In genomic region chr7:118532519-118533177, GRCm38 (mm10) we compare ENCODE assay signal across 8 mouse cellular contexts. TPM values are rescaled to one million over a fixed set of nuclear protein-coding genes. Genes with fewer than 3 reads are reported as not detected.
A peak's percentile ranks its signal among the peaks of the same experiment; 100 is the strongest.
DNase-seq lines count a peak whose midpoint lies in the region; ATAC-seq lines count a peak whose summit lies in the region.

No protein-coding gene starts in this region.

- no peaks in the 10 kb centered on the region for H3K9me3 ChIP-seq in embryonic facial prominence, embryonic 10.5 days
- H3K9me3 ChIP-seq in intestine, embryonic 16.5 days (ENCODE audit: control insufficient read depth, low read length) = no peaks in the 10 kb centered on the region

- peak overlapping the region; percentile 92 for H3K9ac ChIP-seq in intestine, embryonic 16.5 days (ENCODE audit: low read depth, low read length)

- H3K4me1 ChIP-seq in embryonic facial prominence, embryonic 10.5 days = peaks cover 12% of the 10 kb centered on the region; the same call in 1 of the 2 replicates
- H3K4me1 ChIP-seq in intestine, embryonic 16.5 days (ENCODE audit: control insufficient read depth, insufficient read depth, low read length) = no peaks in the 10 kb centered on the region

- H3K36me3 ChIP-seq in embryonic facial prominence, embryonic 10.5 days (replicated peaks) = peaks cover 18% of the 10 kb centered on the region
- H3K36me3 ChIP-seq in intestine, embryonic 16.5 days (ENCODE audit: control insufficient read depth, insufficient read depth, low read length) = no peaks in the 10 kb centered on the region

- ATAC-seq in intestine, embryonic 16.5 days = peak; percentile 97

- DNase-seq in urinary bladder, adult 18-20 months (ENCODE audit: low spot score in 2 of 2) = peak; percentile 90 to 96
- DNase-seq in urinary bladder, adult 2 months (ENCODE audit: low spot score) = no peak
- peak; percentile 96 for DNase-seq in embryonic facial prominence, embryonic 10.5 days (ENCODE audit: low spot score)
- DNase-seq in gastrocnemius, postnatal 4 days (ENCODE audit: low spot score in 2 of 2) = peak; percentile 94 to 98
- DNase-seq in left cerebral cortex, postnatal 25 days (ENCODE audit: low spot score in 2 of 2) = peak; percentile 98
- DNase-seq in mesoderm, embryonic 11.5 days (ENCODE audit: low read depth, low spot score) = peak; percentile 98
- DNase-seq in right cerebral cortex, postnatal 4 days = peak; percentile 98

- intact Hi-C loops in left cerebral cortex, postnatal 25 days (cut with DNase I) = no loop called here

- peak overlapping the region; percentile 65 for H3K4me2 ChIP-seq in intestine, embryonic 16.5 days (ENCODE audit: low read depth, low read length)

- H3K27ac ChIP-seq in embryonic facial prominence, embryonic 10.5 days (replicated peaks) = peak overlapping the region; percentile 98
- peak overlapping the region; percentile 97 for H3K27ac ChIP-seq in intestine, embryonic 16.5 days (ENCODE audit: low read length)

- no peaks in the 10 kb centered on the region for H3K27me3 ChIP-seq in embryonic facial prominence, embryonic 10.5 days (replicated peaks; ENCODE audit: low read depth, poor library complexity, severe bottlenecking)
- no peaks in the 10 kb centered on the region for H3K27me3 ChIP-seq in intestine, embryonic 16.5 days (replicated peaks; ENCODE audit: control insufficient read depth, insufficient read depth, low read length)

- peak overlapping the region; percentile 83 for H3K4me3 ChIP-seq in embryonic facial prominence, embryonic 10.5 days
- H3K4me3 ChIP-seq in intestine, embryonic 16.5 days (ENCODE audit: low read length) = peak overlapping the region; percentile 75

- WGBS in embryonic facial prominence, embryonic 10.5 days = 1% methylated on average over 36 of the region's 36 CpGs
- under 1% methylated on average over 36 of the region's 36 CpGs for WGBS in intestine, embryonic 16.5 days

RNA-seq across cellular contexts. Expression of gene Coq7, which starts 0.5 kb away (rescaled TPM):
- 64.4 and 72.4 TPM in 2 replicates for polyA plus RNA-seq in urinary bladder, adult 2 months (2012; rRNA removed)
- 128 and 134 TPM in 2 replicates for polyA plus RNA-seq in embryonic facial prominence, embryonic 10.5 days (2016; fragmentation: Nextera tagmentation; extraction: Ambion mirVana)
- total RNA-seq in gastrocnemius, postnatal 4 days (2021) = 10 to 100 TPM; 63.5 to 67.8 TPM
- polyA plus RNA-seq in intestine, embryonic 16.5 days (2015; fragmentation: Nextera tagmentation; extraction: Ambion mirVana) = 123 and 136 TPM in 2 replicates
- 10 to 100 TPM; 33.4 to 37.1 TPM for total RNA-seq in left cerebral cortex, postnatal 25 days (2021)

RNA-seq across cellular contexts. Expression of gene Itpripl2, which starts 40.9 kb away (rescaled TPM):
- 16.6 and 19.9 TPM in 2 replicates for polyA plus RNA-seq in urinary bladder, adult 2 months (2012; rRNA removed)
- 1.3 and 1.6 TPM in 2 replicates for polyA plus RNA-seq in embryonic facial prominence, embryonic 10.5 days (2016; fragmentation: Nextera tagmentation; extraction: Ambion mirVana)
- total RNA-seq in gastrocnemius, postnatal 4 days (2021) = 10 to 100 TPM; 37.3 to 40.9 TPM
- 4.0 and 4.1 TPM in 2 replicates for polyA plus RNA-seq in intestine, embryonic 16.5 days (2015; fragmentation: Nextera tagmentation; extraction: Ambion mirVana)
- 1 to 10 TPM; 3.3 to 3.4 TPM for total RNA-seq in left cerebral cortex, postnatal 25 days (2021)

RNA-seq across cellular contexts. Expression of gene Tmc7, which starts 51.9 kb away (rescaled TPM):
- 9.2 and 9.3 TPM in 2 replicates for polyA plus RNA-seq in urinary bladder, adult 2 months (2012; rRNA removed)
- 4.9 and 7.2 TPM in 2 replicates for polyA plus RNA-seq in embryonic facial prominence, embryonic 10.5 days (2016; fragmentation: Nextera tagmentation; extraction: Ambion mirVana)
- total RNA-seq in gastrocnemius, postnatal 4 days (2021) = 1 to 10 TPM; 4.6 to 5.0 TPM
- 1.7 and 2.3 TPM in 2 replicates for polyA plus RNA-seq in intestine, embryonic 16.5 days (2015; fragmentation: Nextera tagmentation; extraction: Ambion mirVana)
- total RNA-seq in left cerebral cortex, postnatal 25 days (2021) = 10 to 100 TPM; 13.3 to 21.4 TPM
